Mouse (Mus musculus): Measurements from ENCODE around the gene Clec1b. TPM values are rescaled to one million over a fixed set of nuclear protein-coding genes. Genes with fewer than 3 reads are reported as not detected.
A peak's percentile ranks its signal among the peaks of the same experiment; 100 is the strongest.

The Clec1b gene
- polyA plus RNA-seq (2014; fragmentation: Nextera tagmentation; extraction: Ambion mirVana) = 0.93 and 1.9 TPM in 2 replicates

- no peaks in the 10 kb centered on the region for H3K27me3 ChIP-seq (ENCODE audit: control insufficient read depth, insufficient read depth, low read length)
- WGBS = 88% methylated on average over 8 of the region's 8 CpGs
- ATAC-seq (ENCODE audit: low FRiP score, low TSS enrichment) = no peak
Measured at GRCm38 (mm10) chr6:129396997-129397396, at the start of gene Clec1b. Gene Clec1b, plus strand, starts transcription at chr6:129397297.

DNA sequence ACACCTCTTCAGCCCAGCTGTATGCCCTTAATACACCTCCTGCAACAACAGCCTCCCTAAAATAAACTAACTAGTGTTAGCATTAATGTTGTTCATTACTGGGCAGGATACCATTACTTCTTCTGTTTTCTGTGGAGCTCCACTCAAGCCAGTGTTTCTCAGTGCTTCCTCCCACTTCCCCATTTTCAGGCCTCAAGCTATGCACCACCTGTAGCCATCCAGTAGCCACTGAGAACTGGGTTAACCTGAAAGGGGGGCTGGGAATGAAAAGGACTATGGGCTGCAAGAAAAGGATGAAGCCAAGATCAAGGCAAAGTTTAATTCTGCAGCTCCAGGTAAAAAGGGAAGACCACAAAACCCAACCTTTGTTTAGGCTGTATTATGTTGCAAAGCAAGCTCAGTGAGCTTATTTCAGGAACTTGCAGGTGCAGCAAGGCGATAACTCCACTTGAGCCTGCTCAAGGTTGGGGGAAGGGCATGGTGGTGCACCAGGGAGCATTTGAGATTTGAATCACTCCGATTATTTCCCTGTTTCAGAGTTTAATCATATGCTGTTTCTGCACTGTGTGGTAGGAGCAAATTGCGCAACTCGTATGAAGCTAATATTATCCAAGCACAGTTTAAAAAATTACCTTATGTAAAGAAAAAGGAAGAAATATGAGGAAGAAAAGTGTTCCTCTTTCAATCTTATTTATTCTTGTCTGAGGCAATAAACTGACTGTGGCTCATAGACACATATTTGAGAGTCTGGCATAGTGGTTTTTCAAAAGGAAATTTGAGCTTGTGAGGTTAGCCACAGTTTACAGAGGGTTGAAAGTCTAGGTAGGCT lies 47.4 kb upstream of the Clec1b start:
- no peak for DNase-seq
- no peak overlapping the region for H3K27ac ChIP-seq (replicated peaks; ENCODE audit: low read depth, low read length)
- no peak overlapping the region for H3K4me3 ChIP-seq (replicated peaks; ENCODE audit: low read depth, low read length)
- WGBS = 59% methylated on average over 4 of the region's 4 CpGs
- no peaks in the 10 kb centered on the region for H3K36me3 ChIP-seq (ENCODE audit: control insufficient read depth, insufficient read depth, low read length)
- H3K9me3 ChIP-seq (ENCODE audit: control insufficient read depth, low read length) = peaks cover 4% of the 10 kb centered on the region; the same call in 1 of the 2 replicates
- no peaks in the 10 kb centered on the region for H3K27me3 ChIP-seq (ENCODE audit: control insufficient read depth, insufficient read depth, low read length)
- H3K9ac ChIP-seq (replicated peaks; ENCODE audit: low read length) = no peak overlapping the region
- no peaks in the 10 kb centered on the region for H3K4me1 ChIP-seq (ENCODE audit: control insufficient read depth, insufficient read depth, low read length)
- no peak overlapping the region for H3K4me2 ChIP-seq (ENCODE audit: low read length)
- ATAC-seq (ENCODE audit: low FRiP score, low TSS enrichment) = no peak

More at GRCm38 (mm10) chr6:129396997-129397396, at the start of gene Clec1b:
- Histone ChIP-seq H3K9me3 (ENCODE audit: control insufficient read depth, low read length) (no peaks in the 10 kb centered on the region), H3K4me2 (ENCODE audit: low read length) (no peak within 1 kb of the TSS), H3K36me3 (ENCODE audit: control insufficient read depth, insufficient read depth, low read length) (no peaks in the 10 kb centered on the region), H3K4me3 (replicated peaks; ENCODE audit: low read depth, low read length) (no peak within 1 kb of the TSS), H3K4me1 (ENCODE audit: control insufficient read depth, insufficient read depth, low read length) (no peaks in the 10 kb centered on the region), H3K9ac (replicated peaks; ENCODE audit: low read length) (no peak within 1 kb of the TSS), H3K27ac (replicated peaks; ENCODE audit: low read depth, low read length) (no peak within 1 kb of the TSS)
- no peak for DNase-seq

DNA sequence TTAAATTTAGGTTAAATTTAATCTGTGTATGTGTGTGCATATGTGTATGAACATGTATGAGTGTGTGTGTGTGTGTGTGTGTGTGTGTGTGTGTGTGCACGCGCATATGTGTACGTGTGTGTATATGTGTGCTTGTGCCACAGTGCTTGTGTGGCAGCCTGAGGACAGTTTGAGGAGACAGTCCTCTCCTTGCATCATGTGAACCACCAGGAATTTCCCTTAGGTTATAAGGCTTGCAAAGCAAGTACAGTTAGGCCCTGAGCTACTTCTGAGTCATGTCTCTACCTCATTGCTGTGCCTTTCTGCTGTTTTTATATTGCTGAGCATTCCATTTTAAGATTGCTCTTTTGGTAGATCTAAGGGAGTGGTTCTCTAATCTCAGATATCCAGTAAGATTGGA lies 46.0 kb upstream of the Clec1b start:
- Histone ChIP-seq H3K9me3 (ENCODE audit: control insufficient read depth, low read length) (peaks cover 4% of the 10 kb centered on the region; the same call in 1 of the 2 replicates), H3K9ac (replicated peaks; ENCODE audit: low read length) (no peak overlapping the region), H3K4me2 (ENCODE audit: low read length) (no peak overlapping the region), H3K27me3 (ENCODE audit: control insufficient read depth, insufficient read depth, low read length) (no peaks in the 10 kb centered on the region), H3K27ac (replicated peaks; ENCODE audit: low read depth, low read length) (no peak overlapping the region), H3K4me3 (replicated peaks; ENCODE audit: low read depth, low read length) (no peak overlapping the region), H3K36me3 (ENCODE audit: control insufficient read depth, insufficient read depth, low read length) (no peaks in the 10 kb centered on the region), H3K4me1 (ENCODE audit: control insufficient read depth, insufficient read depth, low read length) (no peaks in the 10 kb centered on the region)
- no peak for DNase-seq
- WGBS = 93% methylated on average over 3 of the region's 3 CpGs
- ATAC-seq (ENCODE audit: low FRiP score, low TSS enrichment) = no peak

DNA sequence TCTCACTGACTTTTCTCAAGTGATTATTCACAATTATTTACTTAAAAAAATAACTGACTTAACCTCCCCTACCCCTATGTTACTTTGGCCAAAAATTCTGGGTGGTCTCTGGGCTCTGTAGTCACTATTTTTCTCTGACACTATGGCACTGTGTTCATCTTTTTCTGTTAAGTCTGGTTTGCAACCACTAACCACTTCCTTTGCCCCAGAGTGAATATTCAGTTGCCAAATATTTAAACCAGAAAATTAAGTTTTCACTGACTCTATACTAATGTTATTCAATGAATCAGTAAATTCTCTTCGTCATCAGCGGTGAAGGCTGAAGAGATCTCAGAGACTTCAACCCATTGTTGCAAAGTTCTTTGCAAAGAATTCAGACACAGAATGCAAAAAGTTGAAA lies 41.3 kb upstream of the Clec1b start:
- Histone ChIP-seq H3K27ac (replicated peaks; ENCODE audit: low read depth, low read length) (no peak overlapping the region), H3K4me1 (ENCODE audit: control insufficient read depth, insufficient read depth, low read length) (no peaks in the 10 kb centered on the region), H3K9ac (replicated peaks; ENCODE audit: low read length) (no peak overlapping the region), H3K4me2 (ENCODE audit: low read length) (no peak overlapping the region), H3K9me3 (ENCODE audit: control insufficient read depth, low read length) (no peaks in the 10 kb centered on the region), H3K36me3 (ENCODE audit: control insufficient read depth, insufficient read depth, low read length) (no peaks in the 10 kb centered on the region), H3K4me3 (replicated peaks; ENCODE audit: low read depth, low read length) (no peak overlapping the region), H3K27me3 (ENCODE audit: control insufficient read depth, insufficient read depth, low read length) (no peaks in the 10 kb centered on the region)
- no peak for ATAC-seq (ENCODE audit: low FRiP score, low TSS enrichment)
- no peak for DNase-seq
- WGBS = 97% methylated on average over 2 of the region's 2 CpGs

DNA sequence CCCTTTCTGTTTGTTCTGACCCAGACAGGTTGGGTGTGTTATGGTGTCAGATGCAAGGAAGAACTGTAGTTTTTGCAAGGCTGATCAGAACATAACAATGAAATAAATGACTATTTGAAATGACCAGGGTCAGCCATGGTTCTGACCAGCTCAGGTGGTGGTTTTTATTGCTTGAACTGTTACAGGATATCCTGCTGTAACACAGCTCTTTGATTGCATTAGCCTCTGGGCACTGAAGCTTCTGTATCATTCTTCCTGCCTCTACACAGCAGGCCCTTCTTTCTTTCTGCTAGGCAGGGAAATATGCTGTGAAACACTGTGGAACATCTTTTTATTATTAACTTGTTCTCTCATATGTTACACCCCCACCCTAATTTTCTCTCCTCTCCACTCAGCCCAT lies 40.7 kb upstream of the Clec1b start:
- no peak overlapping the region for H3K4me2 ChIP-seq (ENCODE audit: low read length)
- no peaks in the 10 kb centered on the region for H3K9me3 ChIP-seq (ENCODE audit: control insufficient read depth, low read length)
- H3K27ac ChIP-seq (replicated peaks; ENCODE audit: low read depth, low read length) = no peak overlapping the region
- ATAC-seq (ENCODE audit: low FRiP score, low TSS enrichment) (no peak), DNase-seq (no peak)
- H3K36me3 ChIP-seq (ENCODE audit: control insufficient read depth, insufficient read depth, low read length) = no peaks in the 10 kb centered on the region
- H3K9ac ChIP-seq (replicated peaks; ENCODE audit: low read length) = no peak overlapping the region
- no peak overlapping the region for H3K4me3 ChIP-seq (replicated peaks; ENCODE audit: low read depth, low read length)
- H3K27me3 ChIP-seq (ENCODE audit: control insufficient read depth, insufficient read depth, low read length) = no peaks in the 10 kb centered on the region
- H3K4me1 ChIP-seq (ENCODE audit: control insufficient read depth, insufficient read depth, low read length) = no peaks in the 10 kb centered on the region

DNA sequence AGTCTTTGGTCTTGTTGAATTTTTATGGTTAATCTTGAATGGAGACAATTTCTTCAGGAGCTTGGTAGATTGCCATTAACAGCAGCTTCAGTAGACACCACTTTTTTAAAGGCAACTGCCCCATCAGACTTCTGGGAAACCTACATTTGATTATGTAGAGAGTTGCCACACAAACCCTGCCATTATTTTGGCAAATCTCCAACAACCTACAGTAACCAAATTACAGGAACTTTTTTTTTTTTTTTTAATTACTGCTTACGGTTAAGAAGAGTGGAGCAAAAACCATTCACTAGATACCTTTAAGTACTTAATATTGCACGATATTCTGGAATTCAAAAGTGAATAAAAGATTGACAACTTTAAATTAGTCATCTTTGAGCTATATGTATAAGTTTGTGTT lies 37.6 kb upstream of the Clec1b start:
- Histone ChIP-seq H3K4me1 (ENCODE audit: control insufficient read depth, insufficient read depth, low read length) (no peaks in the 10 kb centered on the region), H3K36me3 (ENCODE audit: control insufficient read depth, insufficient read depth, low read length) (no peaks in the 10 kb centered on the region), H3K27ac (replicated peaks; ENCODE audit: low read depth, low read length) (no peak overlapping the region), H3K9ac (replicated peaks; ENCODE audit: low read length) (no peak overlapping the region), H3K27me3 (ENCODE audit: control insufficient read depth, insufficient read depth, low read length) (no peaks in the 10 kb centered on the region), H3K4me2 (ENCODE audit: low read length) (no peak overlapping the region), H3K4me3 (replicated peaks; ENCODE audit: low read depth, low read length) (no peak overlapping the region), H3K9me3 (ENCODE audit: control insufficient read depth, low read length) (no peaks in the 10 kb centered on the region)
- WGBS = 94% methylated on average over 2 of the region's 2 CpGs
- DNase-seq (no peak), ATAC-seq (ENCODE audit: low FRiP score, low TSS enrichment) (no peak)

- Histone ChIP-seq H3K4me2 (ENCODE audit: low read length) (no peak overlapping the region), H3K27me3 (ENCODE audit: control insufficient read depth, insufficient read depth, low read length) (no peaks in the 10 kb centered on the region), H3K36me3 (ENCODE audit: control insufficient read depth, insufficient read depth, low read length) (no peaks in the 10 kb centered on the region), H3K27ac (replicated peaks; ENCODE audit: low read depth, low read length) (no peak overlapping the region), H3K4me1 (ENCODE audit: control insufficient read depth, insufficient read depth, low read length) (no peaks in the 10 kb centered on the region), H3K9me3 (ENCODE audit: control insufficient read depth, low read length) (no peaks in the 10 kb centered on the region), H3K9ac (replicated peaks; ENCODE audit: low read length) (no peak overlapping the region), H3K4me3 (replicated peaks; ENCODE audit: low read depth, low read length) (no peak overlapping the region)
- 25% methylated on average over 1 of the region's 1 CpGs for WGBS
- ATAC-seq (ENCODE audit: low FRiP score, low TSS enrichment) = no peak
- no peak for DNase-seq
Measured at GRCm38 (mm10) chr6:129363942-129364341, 33.2 kb upstream of the Clec1b start.

GRCm38 (mm10) chr6:129365959-129366359 lies 31.1 kb upstream of the Clec1b start:
- Histone ChIP-seq H3K4me1 (ENCODE audit: control insufficient read depth, insufficient read depth, low read length) (no peaks in the 10 kb centered on the region), H3K36me3 (ENCODE audit: control insufficient read depth, insufficient read depth, low read length) (no peaks in the 10 kb centered on the region), H3K9ac (replicated peaks; ENCODE audit: low read length) (no peak overlapping the region), H3K27ac (replicated peaks; ENCODE audit: low read depth, low read length) (no peak overlapping the region), H3K9me3 (ENCODE audit: control insufficient read depth, low read length) (no peaks in the 10 kb centered on the region), H3K4me2 (ENCODE audit: low read length) (no peak overlapping the region), H3K4me3 (replicated peaks; ENCODE audit: low read depth, low read length) (no peak overlapping the region), H3K27me3 (ENCODE audit: control insufficient read depth, insufficient read depth, low read length) (no peaks in the 10 kb centered on the region)
- ATAC-seq (ENCODE audit: low FRiP score, low TSS enrichment) (peak; percentile 67), DNase-seq (peak; percentile 89)
- 15% methylated on average over 6 of the region's 6 CpGs for WGBS

Data from midbrain, embryonic 14.5 days (tissue).